8 mouse cellular contexts compared by ENCODE assay signal in the genomic region with DNA sequence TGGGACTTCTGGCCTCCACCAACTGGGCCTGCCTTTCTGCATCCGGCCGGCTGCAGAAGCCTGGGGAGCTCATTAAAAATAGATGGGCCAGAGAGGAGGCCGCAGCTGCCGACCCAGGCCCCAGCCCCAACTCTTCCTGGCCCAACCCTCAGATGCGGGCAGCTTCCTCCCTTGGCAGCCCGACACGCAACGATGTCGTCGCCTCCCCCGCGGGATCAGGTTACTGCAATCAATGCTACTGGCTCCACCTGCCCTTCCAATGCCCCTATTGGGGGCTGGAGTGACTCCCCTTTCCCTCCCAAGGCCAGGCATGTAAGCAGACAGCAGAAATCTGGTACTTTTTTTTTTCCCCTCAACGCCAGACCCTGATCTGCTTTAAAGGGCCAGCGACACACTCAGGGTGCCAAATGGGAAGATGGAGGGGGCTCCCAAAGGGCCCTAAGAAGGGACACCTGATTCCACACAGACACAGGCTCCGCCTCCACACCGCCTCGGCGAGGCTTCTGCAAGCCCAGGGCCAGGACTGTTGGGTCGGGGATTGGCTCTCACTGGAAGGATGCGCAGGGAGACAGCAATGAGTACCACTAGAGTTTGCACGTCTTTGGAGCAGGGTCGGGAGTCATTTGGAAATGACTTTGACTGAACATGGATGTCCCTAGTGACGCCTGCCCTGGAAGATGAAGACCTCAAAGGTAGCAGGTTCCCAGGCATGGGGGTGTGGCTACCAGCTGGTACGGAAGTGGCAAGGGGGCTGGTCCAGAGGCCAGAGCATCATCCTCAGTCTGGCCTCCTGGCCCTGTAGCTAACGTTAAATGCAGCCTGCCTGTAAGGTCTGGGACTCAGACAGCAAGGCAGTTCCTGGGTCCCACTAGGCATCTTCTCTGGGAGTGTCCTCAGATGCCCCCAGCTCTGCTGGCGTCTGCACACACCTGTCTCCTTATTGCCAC. TPM values are rescaled to one million over a fixed set of nuclear protein-coding genes. Genes with fewer than 3 reads are reported as not detected.
DNase-seq lines count a peak whose midpoint lies in the region; ATAC-seq and TF ChIP-seq lines count a peak whose summit lies in the region.

No protein-coding gene starts in this region.

- peak; percentile 83 for DNase-seq in left cerebral cortex, postnatal 4 days
- no peak for DNase-seq in left cerebral cortex, adult 8-10 months (ENCODE audit: low spot score in 2 of 2)
- peak; percentile 91 for DNase-seq in embryo, embryonic 11 days
- peak; percentile 87 for DNase-seq in mesoderm, embryonic 11.5 days (ENCODE audit: low read depth, low spot score)
- DNase-seq in right cerebral cortex, postnatal 36 days (ENCODE audit: low spot score in 2 of 2), result no peak
- DNase-seq in lung, adult 2 months, result no peak
- no peak for DNase-seq in left cerebral cortex, adult 9 months (ENCODE audit: low spot score in 2 of 2)

- H3K4me2 ChIP-seq in hindbrain, embryonic 12.5 days (replicated peaks), result peak overlapping the region; percentile 67

- 5% methylated on average over 26 of the region's 26 CpGs for WGBS in hindbrain, embryonic 12.5 days
- WGBS in lung, adult 2 months, result 11% methylated on average over 26 of the region's 26 CpGs

- TF ChIP-seq POLR2A in lung, adult 2 months (IDR thresholded peaks at IDR 0.05; ENCODE audit: borderline replicate concordance, extremely low read depth, low read depth, low read length), result no peak

- no peak for TF ChIP-seq CTCF in lung, adult 2 months (IDR thresholded peaks at IDR 0.05; ENCODE audit: insufficient read depth, low read length)

- intact Hi-C loops in left cerebral cortex, postnatal 4 days (cut with DNase I), result no loop called here

- H3K4me1 ChIP-seq in hindbrain, embryonic 12.5 days, result peaks cover 62% of the 10 kb centered on the region
- peaks cover 4% of the 10 kb centered on the region; the same call in 1 of the 2 replicates for H3K4me1 ChIP-seq in lung, adult 2 months (ENCODE audit: control insufficient read depth, insufficient read depth, low read length)

- H3K9ac ChIP-seq in hindbrain, embryonic 12.5 days, result peak overlapping the region; percentile 71

- 0 out of 2 replicates have a peak, but pooled peaks cover 5% of the 10 kb centered on the region for H3K36me3 ChIP-seq in hindbrain, embryonic 12.5 days

- no peaks in the 10 kb centered on the region for H3K27me3 ChIP-seq in hindbrain, embryonic 12.5 days

- peak; percentile 3; the same call in 1 of the 2 replicates for ATAC-seq in hindbrain, embryonic 12.5 days (ENCODE audit: low FRiP score)

- H3K4me3 ChIP-seq in hindbrain, embryonic 12.5 days, result peak overlapping the region; percentile 35
- H3K4me3 ChIP-seq in lung, adult 2 months (replicated peaks; ENCODE audit: extremely low read depth, low read depth, low read length), result no peak overlapping the region

- H3K9me3 ChIP-seq in hindbrain, embryonic 12.5 days (replicated peaks), result no peaks in the 10 kb centered on the region

- H3K27ac ChIP-seq in hindbrain, embryonic 12.5 days, result peak overlapping the region; percentile 94

RNA-seq across cellular contexts. Expression of a gene that starts 8.5 kb away (rescaled TPM):
- total RNA-seq in left cerebral cortex, postnatal 4 days (2021), result 100 to 1,000 TPM; 306 to 339 TPM
- total RNA-seq in left cerebral cortex, adult 8-10 months (2022), result 100 to 1,000 TPM; 328 to 363 (median 345) TPM
- polyA plus RNA-seq in hindbrain, embryonic 12.5 days (2016; fragmentation: Nextera tagmentation; extraction: Ambion mirVana), result 112 and 115 TPM in 2 replicates
- 18.3 and 23.2 TPM in 2 replicates for polyA plus RNA-seq in lung, adult 2 months (2012; rRNA removed)

RNA-seq across cellular contexts. Expression of a gene that starts 10.3 kb away (rescaled TPM):
- total RNA-seq in left cerebral cortex, postnatal 4 days (2021), result 1 to 10 TPM; 2.8 to 3.2 TPM
- 1 to 10 TPM; 2.1 to 4.8 (median 3.4) TPM for total RNA-seq in left cerebral cortex, adult 8-10 months (2022)
- 7.6 and 8.1 TPM in 2 replicates for polyA plus RNA-seq in hindbrain, embryonic 12.5 days (2016; fragmentation: Nextera tagmentation; extraction: Ambion mirVana)
- 3.2 and 3.3 TPM in 2 replicates for polyA plus RNA-seq in lung, adult 2 months (2012; rRNA removed)

RNA-seq across cellular contexts. Expression of a gene that starts 17.9 kb away (rescaled TPM):
- total RNA-seq in left cerebral cortex, postnatal 4 days (2021), result under 1 TPM; 0.60 to 0.72 TPM
- 1 to 10 TPM in 2 of 4 experiments, under 1 TPM in 2; 0.50 to 1.5 (median 0.85) TPM for total RNA-seq in left cerebral cortex, adult 8-10 months (2022)
- 5.4 and 7.0 TPM in 2 replicates for polyA plus RNA-seq in hindbrain, embryonic 12.5 days (2016; fragmentation: Nextera tagmentation; extraction: Ambion mirVana)
- 15.9 and 18.5 TPM in 2 replicates for polyA plus RNA-seq in lung, adult 2 months (2012; rRNA removed)

RNA-seq across cellular contexts. Expression of a gene that starts 18.1 kb away (rescaled TPM):
- 10 to 100 TPM; 34.0 to 34.5 TPM for total RNA-seq in left cerebral cortex, postnatal 4 days (2021)
- 10 to 100 TPM; 31.7 to 33.7 (median 32.7) TPM for total RNA-seq in left cerebral cortex, adult 8-10 months (2022)
- polyA plus RNA-seq in hindbrain, embryonic 12.5 days (2016; fragmentation: Nextera tagmentation; extraction: Ambion mirVana), result 23.1 and 25.0 TPM in 2 replicates
- 42.8 and 47.4 TPM in 2 replicates for polyA plus RNA-seq in lung, adult 2 months (2012; rRNA removed)

RNA-seq across cellular contexts. Expression of a gene that starts 41.3 kb away (rescaled TPM):
- 10 to 100 TPM; 74.6 to 75.8 TPM for total RNA-seq in left cerebral cortex, postnatal 4 days (2021)
- total RNA-seq in left cerebral cortex, adult 8-10 months (2022), result 100 to 1,000 TPM; 121 to 130 (median 128) TPM
- polyA plus RNA-seq in hindbrain, embryonic 12.5 days (2016; fragmentation: Nextera tagmentation; extraction: Ambion mirVana), result 38.1 and 39.9 TPM in 2 replicates
- polyA plus RNA-seq in lung, adult 2 months (2012; rRNA removed), result 37.5 and 40.7 TPM in 2 replicates

Comparison
In these comparisons a context has a peak if more than half of its experiments do, and no peak if none do; other contexts are left out.
1. DNase-seq: peak in left cerebral cortex, postnatal 4 days (single experiment), embryo, embryonic 11 days (single experiment) and mesoderm, embryonic 11.5 days (single experiment); none in left cerebral cortex, adult 8-10 months (0 of 2), right cerebral cortex, postnatal 36 days (0 of 2), lung, adult 2 months (single experiment) and left cerebral cortex, adult 9 months (0 of 2).